Mouse (Mus musculus) liver, embryonic 16.5 days (tissue): ENCODE results near the gene Lancl1. TPM values are rescaled to one million over a fixed set of nuclear protein-coding genes. Genes with fewer than 3 reads are reported as not detected.

Experiments
- ATAC-seq: fragments of 200-750 bp; cut with Nextera tagmentation; 2 replicates; pipeline ENCODE4 v1.8.0; 2017; ENCODE audit warnings: low read depth, mild to moderate bottlenecking, moderate number of reproducible peaks, moderate library complexity
- H3K27ac ChIP-seq: fragments of 300-500 bp; sonication (generic); 2 replicates; pipeline ENCODE4 v1.5.1; 2014; ENCODE audit warnings: mild to moderate bottlenecking, low read length
- H3K27me3 ChIP-seq: fragments of 300-500 bp; sonication (generic); 2 replicates; pipeline ENCODE4 v1.6.1; 2014; ENCODE audit warnings: low read depth, low read length, mixed read lengths; ENCODE audit not compliant: control insufficient read depth, insufficient read depth
- H3K36me3 ChIP-seq: fragments of 300-500 bp; sonication (generic); 2 replicates; pipeline ENCODE4 v1.6.1; 2014; ENCODE audit warnings: mild to moderate bottlenecking; ENCODE audit not compliant: control insufficient read depth, insufficient read depth
- H3K4me1 ChIP-seq: fragments of 300-500 bp; sonication (generic); 2 replicates; pipeline ENCODE4 v1.6.1; 2014; ENCODE audit warnings: low read depth, low read length, mixed read lengths; ENCODE audit not compliant: control insufficient read depth
- H3K4me2 ChIP-seq: fragments of 300-500 bp; sonication (generic); 2 replicates; pipeline ENCODE4 v1.6.1; 2014; ENCODE audit warnings: low read depth, low read length, mixed read lengths
- H3K4me3 ChIP-seq: fragments of 300-500 bp; sonication (generic); 2 replicates; pipeline ENCODE4 v1.5.1; 2014; ENCODE audit warnings: low read depth, mild to moderate bottlenecking, low read length
- H3K9ac ChIP-seq: fragments of 300-500 bp; sonication (generic); 2 replicates; pipeline ENCODE4 v1.6.1; 2014; ENCODE audit warnings: low read depth, low read length
- H3K9me3 ChIP-seq: fragments of 300-500 bp; sonication (generic); replicated peaks from 2 replicates; pipeline ENCODE4 v1.6.1; 2016; ENCODE audit warnings: low read length; ENCODE audit not compliant: control insufficient read depth
- WGBS: fragments of 180-500 bp; shearing (Covaris S2); extraction: QIAGEN DNeasy Blood & Tissue Kit; methylation state at CpG from one replicate; pipeline ENCODE4 v1.1.7; 2014; ENCODE audit not compliant: insufficient replicate concordance; 5-methylcytosine and 5-hydroxymethylcytosine counted together
- polyA plus RNA-seq: library from polyadenylated mRNA; unstranded; fragments of >200 nt; fragmentation: Nextera tagmentation; extraction: Ambion mirVana; gene quantifications from 2 replicates; pipeline ENCODE4 v1.2.1, GENCODE M21; 2015

Lancl1 gene
- polyA plus RNA-seq, 1 experiment from 2014 or later = 21.0 TPM

- no peaks in the 10 kb centered on the region for H3K4me1 ChIP-seq
- ATAC-seq = no peak
- 84% methylated on average over 1 of the region's 1 CpGs for WGBS
- H3K4me2 ChIP-seq = no peak overlapping the region
- no peak overlapping the region for H3K9ac ChIP-seq
- H3K27ac ChIP-seq = no peak overlapping the region
- H3K4me3 ChIP-seq = no peak overlapping the region
- no peaks in the 10 kb centered on the region for H3K27me3 ChIP-seq
- no peaks in the 10 kb centered on the region for H3K36me3 ChIP-seq
- H3K9me3 ChIP-seq = no peaks in the 10 kb centered on the region
Observed at GRCm38 (mm10) chr1:66980129-66980528, 58.5 kb downstream of the Lancl1 start.

- ATAC-seq = no peak
- no peak overlapping the region for H3K4me2 ChIP-seq
- H3K4me1 ChIP-seq = no peaks in the 10 kb centered on the region
- H3K9me3 ChIP-seq = no peaks in the 10 kb centered on the region
- H3K9ac ChIP-seq = no peak overlapping the region
- no peaks in the 10 kb centered on the region for H3K36me3 ChIP-seq
- H3K27me3 ChIP-seq = no peaks in the 10 kb centered on the region
- no peak overlapping the region for H3K27ac ChIP-seq
- 63% methylated on average over 2 of the region's 2 CpGs for WGBS
- H3K4me3 ChIP-seq = no peak overlapping the region
Observed at GRCm38 (mm10) chr1:66975456-66975855, 63.2 kb downstream of the Lancl1 start.

- Histone ChIP-seq H3K4me2 (no peak overlapping the region), H3K4me1 (no peaks in the 10 kb centered on the region), H3K4me3 (no peak overlapping the region), H3K9ac (no peak overlapping the region), H3K27me3 (no peaks in the 10 kb centered on the region), H3K9me3 (no peaks in the 10 kb centered on the region), H3K27ac (no peak overlapping the region), H3K36me3 (no peaks in the 10 kb centered on the region)
- ATAC-seq = no peak
- WGBS = 57% methylated on average over 4 of the region's 4 CpGs
Observed at GRCm38 (mm10) chr1:66964857-66965256, 73.8 kb downstream of the Lancl1 start.

DNA sequence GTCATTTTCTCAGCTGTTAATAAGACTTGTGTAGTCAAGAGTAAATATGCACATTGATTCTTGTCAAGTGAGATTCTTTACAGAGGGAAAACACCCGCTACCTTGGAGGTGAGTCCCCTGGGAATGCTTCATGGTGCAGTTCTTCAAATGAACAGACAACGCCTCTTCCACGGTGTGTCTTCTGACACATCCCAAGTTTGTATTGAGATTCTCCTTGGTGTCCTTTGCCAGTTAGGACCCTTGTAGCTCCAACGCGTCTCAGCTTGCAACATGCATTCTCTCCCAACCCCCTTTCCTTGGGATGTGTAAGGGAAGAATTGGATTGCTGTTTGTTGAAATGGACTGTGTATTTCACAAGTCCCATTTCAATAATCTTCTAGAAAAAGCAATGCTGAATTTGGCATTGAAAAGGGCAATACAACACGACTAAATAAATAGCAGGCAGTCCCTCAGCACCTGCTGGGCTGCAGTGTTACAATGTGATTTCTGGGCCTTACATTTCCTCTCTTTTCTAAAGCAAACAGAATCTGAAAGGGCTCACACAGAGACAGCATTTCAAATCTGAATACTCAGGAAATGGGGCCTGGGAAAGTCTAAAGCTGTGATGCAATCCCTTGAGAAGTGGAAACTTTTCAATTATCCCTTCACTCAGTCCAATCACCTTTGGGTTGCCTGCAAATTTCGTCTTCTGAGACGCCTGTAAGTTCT, 78.0 kb downstream of the Lancl1 start:
- no peaks in the 10 kb centered on the region for H3K27me3 ChIP-seq
- H3K4me3 ChIP-seq = no peak overlapping the region
- 42% methylated on average over 8 of the region's 8 CpGs for WGBS
- no peak overlapping the region for H3K4me2 ChIP-seq
- no peak overlapping the region for H3K27ac ChIP-seq
- no peak overlapping the region for H3K9ac ChIP-seq
- H3K4me1 ChIP-seq = no peaks in the 10 kb centered on the region
- no peaks in the 10 kb centered on the region for H3K9me3 ChIP-seq
- no peaks in the 10 kb centered on the region for H3K36me3 ChIP-seq
- ATAC-seq = no peak

- Histone ChIP-seq H3K4me3 (no peak overlapping the region), H3K27ac (no peak overlapping the region), H3K27me3 (no peaks in the 10 kb centered on the region), H3K4me2 (no peak overlapping the region), H3K4me1 (no peaks in the 10 kb centered on the region), H3K9me3 (no peaks in the 10 kb centered on the region), H3K36me3 (no peaks in the 10 kb centered on the region), H3K9ac (no peak overlapping the region)
- no peak for ATAC-seq
- WGBS = 69% methylated on average over 3 of the region's 3 CpGs
Observed at GRCm38 (mm10) chr1:66957361-66957760, 81.3 kb downstream of the Lancl1 start.

DNA sequence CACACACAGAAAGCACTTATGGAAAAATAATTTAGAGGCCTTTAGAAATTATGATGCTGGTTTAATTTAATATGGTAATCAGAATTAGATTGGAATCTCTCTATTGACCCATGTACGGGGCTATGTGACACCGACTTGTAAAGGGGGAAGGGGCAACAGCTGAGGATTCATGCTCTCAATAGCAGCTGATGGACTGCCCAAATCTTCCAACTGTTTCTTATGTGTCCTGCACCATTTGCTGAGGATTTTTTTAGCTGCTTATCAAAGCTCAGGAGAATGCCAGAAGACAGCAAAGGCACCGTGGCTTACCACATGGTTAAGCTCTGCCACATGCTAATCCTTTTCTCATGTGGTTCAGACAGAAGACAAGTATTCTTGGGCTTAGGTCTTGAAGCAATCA, 87.6 kb downstream of the Lancl1 start:
- H3K9ac ChIP-seq = no peak overlapping the region
- H3K9me3 ChIP-seq = no peaks in the 10 kb centered on the region
- H3K27ac ChIP-seq = no peak overlapping the region
- H3K4me2 ChIP-seq = no peak overlapping the region
- ATAC-seq = no peak
- no peaks in the 10 kb centered on the region for H3K4me1 ChIP-seq
- WGBS = 65% methylated on average over 3 of the region's 3 CpGs
- H3K27me3 ChIP-seq = no peaks in the 10 kb centered on the region
- H3K36me3 ChIP-seq = no peaks in the 10 kb centered on the region
- no peak overlapping the region for H3K4me3 ChIP-seq

Other genes starting within 250 kb of the Lancl1 start
- gene Kansl1l, start 221.3 kb downstream of the Lancl1 start, polyA plus RNA-seq = 3.2 and 3.7 TPM in 2 replicates
- gene Acadl, start 175.6 kb downstream of the Lancl1 start, polyA plus RNA-seq = 175 and 181 TPM in 2 replicates
- gene Myl1, start 93.5 kb downstream of the Lancl1 start, polyA plus RNA-seq = 37.0 and 86.2 TPM in 2 replicates
- gene Cps1, start 84.2 kb upstream of the Lancl1 start, polyA plus RNA-seq = 45.2 and 64.7 TPM in 2 replicates